In the genomic region with DNA sequence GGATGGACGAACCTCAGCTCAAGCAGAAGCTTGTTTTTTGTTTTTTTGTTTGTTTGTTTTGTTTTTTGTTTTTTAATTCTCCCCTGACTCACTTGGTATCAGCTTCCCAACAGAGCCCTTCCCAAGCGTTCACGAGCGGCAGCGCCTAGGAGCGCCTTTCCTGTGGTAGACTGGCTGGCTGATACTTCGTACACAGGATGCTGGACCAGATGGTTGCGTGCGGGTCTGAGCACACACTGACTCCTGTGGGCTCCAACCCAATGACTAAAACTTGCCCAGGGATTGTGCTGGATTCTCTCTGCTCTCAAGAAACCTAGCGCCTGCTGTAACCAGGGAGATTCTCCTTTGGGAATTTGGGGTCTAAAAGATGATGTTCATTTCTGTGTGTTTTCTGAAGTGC, we compare ENCODE assay signal across 17 mouse cellular contexts.
DNase-seq lines count a peak whose midpoint lies in the region; ATAC-seq lines count a peak whose summit lies in the region.
"Had no signal": no experiment of that assay in that cellular context is flagged by ENCODE, and none has a peak within 500 bp of the region (broad histone marks: within the 10 kb centered on the region; RNA-seq: fewer than 3 reads in every experiment).

No protein-coding gene starts in this region.

- no peak overlapping the region for H3K4me2 ChIP-seq in midbrain, embryonic 12.5 days (replicated peaks)
- H3K4me2 ChIP-seq in midbrain, embryonic 16.5 days (ENCODE audit: low read length): no peak overlapping the region
- no peak overlapping the region for H3K4me2 ChIP-seq in midbrain, embryonic 15.5 days
- no peak overlapping the region for H3K4me2 ChIP-seq in intestine, embryonic 16.5 days (ENCODE audit: low read depth, low read length)
- H3K4me2 ChIP-seq: forebrain, embryonic 15.5 days; heart, embryonic 12.5 days; limb, embryonic 13.5 days had no signal

- no peak for ATAC-seq in cerebellum, adult (ENCODE audit: insufficient number of reproducible peaks, low FRiP score, low TSS enrichment)
- no peak for ATAC-seq in midbrain, embryonic 12.5 days (ENCODE audit: low FRiP score, low read depth)
- ATAC-seq in midbrain, embryonic 16.5 days: no peak
- no peak for ATAC-seq in midbrain, embryonic 15.5 days (replicated peaks)
- no peak for ATAC-seq in intestine, embryonic 16.5 days
- ATAC-seq: forebrain, embryonic 15.5 days; intestine, postnatal 0 days had no signal

- no peaks in the 10 kb centered on the region for H3K27me3 ChIP-seq in midbrain, embryonic 12.5 days
- no peaks in the 10 kb centered on the region for H3K27me3 ChIP-seq in midbrain, embryonic 16.5 days (ENCODE audit: control insufficient read depth, insufficient read depth, low read depth, low read length)
- no peaks in the 10 kb centered on the region for H3K27me3 ChIP-seq in midbrain, embryonic 15.5 days (replicated peaks)
- no peaks in the 10 kb centered on the region for H3K27me3 ChIP-seq in intestine, embryonic 16.5 days (replicated peaks; ENCODE audit: control insufficient read depth, insufficient read depth, low read length)
- H3K27me3 ChIP-seq: forebrain, embryonic 15.5 days; heart, embryonic 12.5 days had no signal

- peaks cover 31% of the 10 kb centered on the region for H3K4me1 ChIP-seq in midbrain, embryonic 12.5 days
- H3K4me1 ChIP-seq in midbrain, embryonic 16.5 days (ENCODE audit: control insufficient read depth, insufficient read depth, low read length): peaks cover 32% of the 10 kb centered on the region
- peaks cover 42% of the 10 kb centered on the region for H3K4me1 ChIP-seq in midbrain, embryonic 15.5 days
- no peaks in the 10 kb centered on the region for H3K4me1 ChIP-seq in intestine, embryonic 16.5 days (ENCODE audit: control insufficient read depth, insufficient read depth, low read length)

- no peak overlapping the region for H3K4me3 ChIP-seq in midbrain, embryonic 12.5 days
- no peak overlapping the region for H3K4me3 ChIP-seq in midbrain, embryonic 16.5 days (ENCODE audit: low read depth, low read length)
- H3K4me3 ChIP-seq in midbrain, embryonic 15.5 days: no peak overlapping the region
- H3K4me3 ChIP-seq in intestine, embryonic 16.5 days (ENCODE audit: low read length): no peak overlapping the region
- H3K4me3 ChIP-seq: forebrain, embryonic 15.5 days; gastrocnemius, adult 2 months; heart, embryonic 12.5 days; limb, embryonic 13.5 days had no signal

- peak; percentile 17 to 20 for DNase-seq in cerebellum, postnatal 36 days
- DNase-seq in layer of hippocampus, adult 18-20 months (ENCODE audit: low spot score in 2 of 2): peak; percentile 31 to 38
- DNase-seq in layer of hippocampus, postnatal 36 days: no peak
- DNase-seq: adrenal gland, adult 8-10 months; gastrocnemius, adult 2 months; spleen, adult 18-20 months; thymus, adult 18-20 months had no signal

- WGBS in midbrain, embryonic 12.5 days: 89% methylated on average over 10 of the region's 10 CpGs
- 93% methylated on average over 10 of the region's 10 CpGs for WGBS in midbrain, embryonic 16.5 days
- WGBS in midbrain, embryonic 15.5 days: 87% methylated on average over 10 of the region's 10 CpGs
- 91% methylated on average over 10 of the region's 10 CpGs for WGBS in intestine, embryonic 16.5 days

- H3K36me3 ChIP-seq in midbrain, embryonic 12.5 days: no peaks in the 10 kb centered on the region
- no peaks in the 10 kb centered on the region for H3K36me3 ChIP-seq in midbrain, embryonic 16.5 days (ENCODE audit: control insufficient read depth, insufficient read depth, low read length)
- H3K36me3 ChIP-seq in midbrain, embryonic 15.5 days (replicated peaks): no peaks in the 10 kb centered on the region
- H3K36me3 ChIP-seq in intestine, embryonic 16.5 days (ENCODE audit: control insufficient read depth, insufficient read depth, low read length): no peaks in the 10 kb centered on the region
- H3K36me3 ChIP-seq: forebrain, embryonic 15.5 days had no signal

- H3K27ac ChIP-seq in midbrain, embryonic 12.5 days (replicated peaks): peak overlapping the region; percentile 90; the same call in 1 of the 2 replicates
- H3K27ac ChIP-seq in midbrain, embryonic 16.5 days (ENCODE audit: low read length): no peak overlapping the region
- 0 out of 2 replicates have a peak overlapping the region, but pooled peaks have one; percentile 86 for H3K27ac ChIP-seq in midbrain, embryonic 15.5 days
- H3K27ac ChIP-seq in intestine, embryonic 16.5 days (ENCODE audit: low read length): no peak overlapping the region
- H3K27ac ChIP-seq: forebrain, embryonic 15.5 days; gastrocnemius, adult 2 months; limb, embryonic 13.5 days; liver, embryonic 14.5 days had no signal

- no peak overlapping the region for H3K9ac ChIP-seq in midbrain, embryonic 12.5 days (replicated peaks)
- H3K9ac ChIP-seq in midbrain, embryonic 16.5 days (ENCODE audit: low read depth, low read length): no peak overlapping the region
- no peak overlapping the region for H3K9ac ChIP-seq in midbrain, embryonic 15.5 days
- no peak overlapping the region for H3K9ac ChIP-seq in intestine, embryonic 16.5 days (ENCODE audit: low read depth, low read length)
- H3K9ac ChIP-seq: forebrain, embryonic 15.5 days; heart, embryonic 12.5 days; limb, embryonic 13.5 days; liver, embryonic 14.5 days had no signal

- no peaks in the 10 kb centered on the region for H3K9me3 ChIP-seq in midbrain, embryonic 12.5 days
- no peaks in the 10 kb centered on the region for H3K9me3 ChIP-seq in midbrain, embryonic 16.5 days (replicated peaks; ENCODE audit: control insufficient read depth, low read length, poor library complexity, severe bottlenecking)
- no peaks in the 10 kb centered on the region for H3K9me3 ChIP-seq in midbrain, embryonic 15.5 days
- H3K9me3 ChIP-seq in intestine, embryonic 16.5 days (ENCODE audit: control insufficient read depth, low read length): no peaks in the 10 kb centered on the region
- H3K9me3 ChIP-seq: forebrain, embryonic 15.5 days; heart, embryonic 12.5 days; limb, embryonic 13.5 days had no signal

Comparison
In these comparisons a context has a peak if more than half of its experiments do, and no peak if none do; other contexts are left out.
1. DNase-seq: peak in cerebellum, postnatal 36 days (2 of 2) and layer of hippocampus, adult 18-20 months (2 of 2); none in layer of hippocampus, postnatal 36 days (0 of 2).
2. H3K27ac ChIP-seq: peak in midbrain, embryonic 12.5 days (single experiment) and midbrain, embryonic 15.5 days (single experiment); none in midbrain, embryonic 16.5 days (single experiment) and intestine, embryonic 16.5 days (single experiment).